Mouse (Mus musculus) ZHBTc4 (cell line): ENCODE results near the gene Tle2.
A peak's percentile ranks its signal among the peaks of the same experiment; 100 is the strongest.

Source experiments
- DNase-seq: peaks from one replicate; pipeline ENCODE4 v3.0.0-alpha.2; 2011; ENCODE audit warnings: low read depth, low spot score

The Tle2 gene

GRCm38 (mm10) chr10:81553807-81554755, 20.3 kb upstream of the Tle2 start:
- no peak for DNase-seq

GRCm38 (mm10) chr10:81556282-81556681, 18.1 kb upstream of the Tle2 start:
- DNase-seq, result peak; percentile 85

GRCm38 (mm10) chr10:81557491-81557890, 16.9 kb upstream of the Tle2 start:
- DNase-seq, result no peak

- peak; percentile 70 for DNase-seq
Observed at GRCm38 (mm10) chr10:81559163-81559626, 15.2 kb upstream of the Tle2 start, which contains the start of gene Aes. TSS of gene Aes (plus strand) at chr10:81559488.

- no peak for DNase-seq
Observed at GRCm38 (mm10) chr10:81559627-81560539, 14.5 kb upstream of the Tle2 start.

GRCm38 (mm10) chr10:81560719-81561459, 13.5 kb upstream of the Tle2 start:
- peak; percentile 74 for DNase-seq

- no peak for DNase-seq
Observed at GRCm38 (mm10) chr10:81562411-81562810, 11.9 kb upstream of the Tle2 start.

- DNase-seq, result no peak
Observed at GRCm38 (mm10) chr10:81563481-81563880, 10.9 kb upstream of the Tle2 start.

- DNase-seq, result peak; percentile 62
Observed at GRCm38 (mm10) chr10:81564216-81564615, 10.1 kb upstream of the Tle2 start.

GRCm38 (mm10) chr10:81564734-81565133, 9.6 kb upstream of the Tle2 start:
- DNase-seq, result peak; percentile 88

- no peak for DNase-seq
Observed at GRCm38 (mm10) chr10:81565257-81566228, 8.8 kb upstream of the Tle2 start.

GRCm38 (mm10) chr10:81568381-81569191, 5.8 kb upstream of the Tle2 start:
- peak; percentile 42 for DNase-seq

- DNase-seq, result no peak
Observed at GRCm38 (mm10) chr10:81569507-81570237, 4.7 kb upstream of the Tle2 start.

GRCm38 (mm10) chr10:81570238-81570800, 4.0 kb upstream of the Tle2 start:
- DNase-seq, result peak; percentile 59

- DNase-seq, result peak; percentile 95
Observed at GRCm38 (mm10) chr10:81570831-81571500, 3.4 kb upstream of the Tle2 start.

- DNase-seq, result peak; percentile 97
Observed at GRCm38 (mm10) chr10:81571501-81571876, 2.9 kb upstream of the Tle2 start.

GRCm38 (mm10) chr10:81572133-81572671, 2.2 kb upstream of the Tle2 start:
- DNase-seq, result no peak
